Mouse (Mus musculus) heart, adult 8-10 months (tissue): ENCODE measurements at regions not wholly inside any gene's neighbourhood (a gene's known extent, or its start where the extent isn't known, plus 50 kb on each side); places are given as distances from the start of the nearest gene placed in this dataset.

Source experiments
- DNase-seq: peaks from one replicate; pipeline ENCODE4 v3.0.0; 2022; ENCODE audit warnings: low spot score

- DNase-seq: no peak
Measured at GRCm38 (mm10) chr13:30042689-30043320, 56.9 kb upstream of the E2f3 start.

DNA sequence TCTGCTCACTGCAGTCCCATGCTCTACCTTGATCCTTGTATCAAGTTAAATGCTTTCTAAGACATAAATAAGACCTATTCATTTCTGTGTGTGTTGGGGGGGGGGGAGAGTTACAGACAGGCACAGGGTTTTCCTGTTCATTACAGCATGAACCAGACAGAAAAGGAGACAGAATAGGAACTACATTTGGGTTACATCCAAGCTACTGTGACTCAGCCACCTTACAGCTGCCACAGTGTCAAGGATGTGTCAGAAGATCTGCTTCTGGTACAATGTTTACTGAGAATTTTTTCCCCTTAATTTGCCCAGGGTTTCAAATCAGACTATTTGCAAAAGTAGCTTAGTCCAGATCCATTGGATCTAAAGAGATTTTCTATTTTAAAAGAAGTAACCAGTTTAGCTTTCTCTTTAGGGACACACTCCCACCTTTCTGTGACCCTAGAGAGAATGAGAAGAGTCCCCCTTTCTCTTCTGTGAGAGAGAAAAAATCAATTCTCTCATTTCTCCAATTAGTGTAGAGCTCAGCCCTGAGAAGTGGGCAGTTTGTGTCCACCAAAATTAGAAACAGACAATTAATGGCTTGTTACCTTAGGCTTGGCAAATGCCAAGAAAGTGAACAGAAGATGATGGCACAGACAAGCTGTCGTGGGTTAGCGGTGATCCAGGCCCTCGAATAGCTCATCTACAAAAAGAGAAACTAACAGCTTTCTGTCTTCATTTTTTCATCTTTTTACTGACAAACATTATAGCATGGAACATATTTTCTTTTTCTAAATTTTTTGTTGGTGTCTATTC, 55.8 kb upstream of the E2f3 start:
- no peak for DNase-seq

GRCm38 (mm10) chr13:30040288-30040687, 54.4 kb upstream of the E2f3 start:
- DNase-seq: no peak

GRCm38 (mm10) chr13:30039791-30040190, 53.9 kb upstream of the E2f3 start:
- no peak for DNase-seq

DNA sequence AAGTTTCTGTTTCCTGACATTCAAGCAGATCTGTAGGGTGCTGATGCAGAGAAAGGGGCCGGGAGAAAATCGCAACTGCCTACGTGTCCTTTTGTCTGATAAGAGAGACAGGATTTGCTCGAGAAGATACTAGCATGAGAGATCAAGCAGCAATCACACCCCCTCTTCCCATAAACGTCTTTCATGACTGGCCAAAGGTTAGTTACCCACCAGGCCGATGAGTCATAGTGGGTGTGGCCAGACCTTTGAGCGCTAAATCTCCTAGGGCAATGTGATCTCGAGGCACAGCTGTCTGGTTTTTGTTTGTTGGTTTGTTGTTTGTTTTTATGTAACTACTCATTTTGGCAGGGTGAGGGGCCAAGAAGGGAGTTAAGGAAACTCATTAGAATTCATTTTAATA, 50.7 kb upstream of the E2f3 start:
- DNase-seq: no peak

DNA sequence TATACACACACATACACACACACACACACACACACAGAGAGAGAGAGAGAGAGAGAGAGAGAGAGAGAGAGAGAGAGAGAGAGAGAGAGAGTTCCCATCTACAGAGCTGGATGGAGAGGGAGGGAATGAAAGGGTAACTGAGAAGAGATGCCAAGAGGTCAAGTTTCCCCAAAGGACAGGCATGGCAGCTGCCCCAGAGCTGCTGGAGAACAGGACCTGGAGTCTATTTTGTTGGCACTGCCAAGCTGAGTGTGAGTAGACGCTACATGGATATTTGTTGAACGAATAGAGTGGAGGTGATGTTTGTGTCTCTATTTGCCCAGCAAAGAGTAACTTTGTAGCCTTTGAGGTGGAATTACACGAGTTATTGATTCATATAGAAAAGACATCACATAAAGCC, 50.2 kb upstream of the E2f3 start:
- no peak for DNase-seq
